Mouse (Mus musculus): Measurements from ENCODE around the gene Sbk1.
A peak's percentile ranks its signal among the peaks of the same experiment; 100 is the strongest.
"Not testable (repeated sequence)": the region's sequence is repeated elsewhere in the genome, so short reads cannot be mapped to it uniquely, and the experiment has no call there.

The Sbk1 gene

GRCm38 (mm10) chr7:126265949-126266348, 6.5 kb upstream of the Sbk1 start:
- peak; percentile 70 for DNase-seq

GRCm38 (mm10) chr7:126266372-126266870, 6.0 kb upstream of the Sbk1 start:
- DNase-seq: no peak

GRCm38 (mm10) chr7:126267606-126268005, 4.8 kb upstream of the Sbk1 start:
- no peak for DNase-seq

- peak; percentile 61 for DNase-seq
These were observed 422 bp downstream of the Sbk1 start for GRCm38 (mm10) chr7:126272770-126273311.

GRCm38 (mm10) chr7:126273351-126274042, 1.1 kb downstream of the Sbk1 start:
- no peak for DNase-seq

- DNase-seq: no peak
These were observed 1.7 kb downstream of the Sbk1 start for GRCm38 (mm10) chr7:126274137-126274536.

- DNase-seq: no peak
These were observed 2.2 kb downstream of the Sbk1 start for GRCm38 (mm10) chr7:126274626-126275025.

GRCm38 (mm10) chr7:126275711-126276110, 3.3 kb downstream of the Sbk1 start:
- DNase-seq: no peak

GRCm38 (mm10) chr7:126276297-126276696, 3.9 kb downstream of the Sbk1 start:
- DNase-seq: no peak

GRCm38 (mm10) chr7:126277536-126278295, 5.3 kb downstream of the Sbk1 start:
- no peak for DNase-seq

GRCm38 (mm10) chr7:126278799-126279198, 6.4 kb downstream of the Sbk1 start:
- DNase-seq: no peak

- no peak for DNase-seq
These were observed 7.5 kb downstream of the Sbk1 start for GRCm38 (mm10) chr7:126279774-126280482.

- no peak for DNase-seq
These were observed 8.3 kb downstream of the Sbk1 start for GRCm38 (mm10) chr7:126280696-126281095.

GRCm38 (mm10) chr7:126281876-126282682, 9.7 kb downstream of the Sbk1 start:
- peak; percentile 11 for DNase-seq

- DNase-seq: not testable (repeated sequence)
These were observed 10.2 kb downstream of the Sbk1 start for GRCm38 (mm10) chr7:126282683-126282990.

- peak; percentile 7 for DNase-seq
These were observed 11.6 kb downstream of the Sbk1 start for GRCm38 (mm10) chr7:126284021-126284420.

GRCm38 (mm10) chr7:126284441-126284840, 12.0 kb downstream of the Sbk1 start:
- DNase-seq: peak; percentile 28

GRCm38 (mm10) chr7:126284865-126285264, 12.4 kb downstream of the Sbk1 start:
- DNase-seq: peak; percentile 37

- peak; percentile 42 for DNase-seq
These were observed 13.1 kb downstream of the Sbk1 start for GRCm38 (mm10) chr7:126285293-126286211.

- DNase-seq: peak; percentile 24
These were observed 13.9 kb downstream of the Sbk1 start for GRCm38 (mm10) chr7:126286311-126286710.

- DNase-seq: peak; percentile 53
These were observed 15.2 kb downstream of the Sbk1 start for GRCm38 (mm10) chr7:126287493-126288103.
